Mouse (Mus musculus): Measurements from ENCODE around the gene Tst. TPM values are rescaled to one million over a fixed set of nuclear protein-coding genes. Genes with fewer than 3 reads are reported as not detected.

The Tst gene
- total and polyA plus RNA-seq, 3 experiments, result 0.56 to 2.0 (median 0.67) TPM

GRCm38 (mm10) chr15:78401921-78402320, 3.8 kb downstream of the Tst start:
- Histone ChIP-seq H3K27me3 (replicated peaks) (peaks cover 48% of the 10 kb centered on the region), H3K36me3 (replicated peaks in 1 of 2; ENCODE audit: control insufficient read depth in 1 of 2, insufficient read depth in 1 of 2, low read length in 1 of 2) (no peaks in the 10 kb centered on the region), H3K9me3 (replicated peaks; ENCODE audit: low read length) (no peaks in the 10 kb centered on the region), H3K4me3 (replicated peaks in 1 of 3; ENCODE audit: low read depth in 2 of 3, low read length in 2 of 3, poor library complexity in 1 of 3) (no peak overlapping the region), H3K27ac (ENCODE audit: insufficient read depth, low read depth) (no peak overlapping the region), H3K4me1 (ENCODE audit: control insufficient read depth in 1 of 2, insufficient read depth in 2 of 2) (peaks cover 3 to 8% of the 10 kb centered on the region in 2 experiments), H3K9ac (ENCODE audit: insufficient read depth, low read depth) (no peak overlapping the region), H3K79me2 (replicated peaks; ENCODE audit: control insufficient read depth, extremely low read depth, insufficient read depth, poor library complexity, severe bottlenecking) (no peaks in the 10 kb centered on the region), H3K4me2 (ENCODE audit: insufficient read depth, low read depth, poor library complexity, severe bottlenecking) (no peak overlapping the region)
- TF ChIP-seq EP300 (IDR thresholded peaks at IDR 0.05; ENCODE audit: low read length) (no peak), BHLHE40 (IDR thresholded peaks at IDR 0.05; ENCODE audit: low read depth, low read length) (no peak), RAD21 (IDR thresholded peaks at IDR 0.05; ENCODE audit: low read depth, low read length) (no peak), MYC (IDR thresholded peaks at IDR 0.05; ENCODE audit: low read depth, low read length) (no peak), KAT2A (IDR thresholded peaks at IDR 0.05; ENCODE audit: insufficient replicate concordance, low read length) (no peak), MEF2A (IDR thresholded peaks at IDR 0.05; ENCODE audit: borderline replicate concordance, low read depth, low read length) (no peak), ETS1 (conservative IDR thresholded peaks at IDR 0.05; ENCODE audit: low read depth, low read length) (no peak), ZNF384 (IDR thresholded peaks at IDR 0.05; ENCODE audit: low read depth, low read length) (no peak), IRF4 (IDR thresholded peaks at IDR 0.05; ENCODE audit: low read depth, low read length) (no peak), USF2 (conservative IDR thresholded peaks at IDR 0.05; ENCODE audit: low read depth, low read length) (no peak), HCFC1 (IDR thresholded peaks at IDR 0.05; ENCODE audit: low read depth, low read length) (no peak)
- dilution Hi-C loops (cut with MboI; ENCODE audit: extremely low pct_ligation_motif_present, extremely low pct_unique_long_range_greater_than_20kb, low sequenced_read_pairs), result no loop called here
- in situ Hi-C loops (cut with MboI; ENCODE audit: low pct_ligation_motif_present, low pct_unique_long_range_greater_than_20kb, low sequenced_read_pairs), result no loop called here
- DNase-seq (ENCODE audit: extremely low read depth), result no peak

GRCm38 (mm10) chr15:78401345-78401744, 4.4 kb downstream of the Tst start:
- no peaks in the 10 kb centered on the region for H3K9me3 ChIP-seq (replicated peaks; ENCODE audit: low read length)
- no peak overlapping the region for H3K4me3 ChIP-seq (replicated peaks in 1 of 3; ENCODE audit: low read depth in 2 of 3, low read length in 2 of 3, poor library complexity in 1 of 3)
- H3K27me3 ChIP-seq (replicated peaks), result peaks cover 48% of the 10 kb centered on the region
- H3K4me1 ChIP-seq (ENCODE audit: control insufficient read depth in 1 of 2, insufficient read depth in 2 of 2), result peaks cover 3 to 8% of the 10 kb centered on the region in 2 experiments
- no peaks in the 10 kb centered on the region for H3K36me3 ChIP-seq (replicated peaks in 1 of 2; ENCODE audit: control insufficient read depth in 1 of 2, insufficient read depth in 1 of 2, low read length in 1 of 2)
- in situ Hi-C loops (cut with MboI; ENCODE audit: low pct_ligation_motif_present, low pct_unique_long_range_greater_than_20kb, low sequenced_read_pairs), result no loop called here
- no peaks in the 10 kb centered on the region for H3K79me2 ChIP-seq (replicated peaks; ENCODE audit: control insufficient read depth, extremely low read depth, insufficient read depth, poor library complexity, severe bottlenecking)
- no peak for DNase-seq (ENCODE audit: extremely low read depth)
- no peak overlapping the region for H3K4me2 ChIP-seq (ENCODE audit: insufficient read depth, low read depth, poor library complexity, severe bottlenecking)
- TF ChIP-seq TCF12 (IDR thresholded peaks at IDR 0.05; ENCODE audit: low read depth, low read length) (no peak), ZC3H11A (IDR thresholded peaks at IDR 0.05; ENCODE audit: low read depth, low read length) (no peak), MAX (IDR thresholded peaks at IDR 0.05; ENCODE audit: low read length) (no peak), ELF1 (IDR thresholded peaks at IDR 0.05; ENCODE audit: low read depth, low read length) (no peak), JUND (conservative IDR thresholded peaks at IDR 0.05; ENCODE audit: low read depth, low read length) (no peak), EP300 (IDR thresholded peaks at IDR 0.05; ENCODE audit: low read length) (no peak), GABPA (IDR thresholded peaks at IDR 0.05; ENCODE audit: insufficient replicate concordance, low read depth, low read length) (no peak), ZKSCAN1 (IDR thresholded peaks at IDR 0.05; ENCODE audit: borderline replicate concordance, low read depth, low read length) (no peak)
- no peak overlapping the region for H3K9ac ChIP-seq (ENCODE audit: insufficient read depth, low read depth)
- dilution Hi-C loops (cut with MboI; ENCODE audit: extremely low pct_ligation_motif_present, extremely low pct_unique_long_range_greater_than_20kb, low sequenced_read_pairs), result no loop called here
- no peak overlapping the region for H3K27ac ChIP-seq (ENCODE audit: insufficient read depth, low read depth)
